Mouse (Mus musculus): ENCODE data around the gene Cxcl17.
A peak's percentile ranks its signal among the peaks of the same experiment; 100 is the strongest.

The Cxcl17 gene

DNA sequence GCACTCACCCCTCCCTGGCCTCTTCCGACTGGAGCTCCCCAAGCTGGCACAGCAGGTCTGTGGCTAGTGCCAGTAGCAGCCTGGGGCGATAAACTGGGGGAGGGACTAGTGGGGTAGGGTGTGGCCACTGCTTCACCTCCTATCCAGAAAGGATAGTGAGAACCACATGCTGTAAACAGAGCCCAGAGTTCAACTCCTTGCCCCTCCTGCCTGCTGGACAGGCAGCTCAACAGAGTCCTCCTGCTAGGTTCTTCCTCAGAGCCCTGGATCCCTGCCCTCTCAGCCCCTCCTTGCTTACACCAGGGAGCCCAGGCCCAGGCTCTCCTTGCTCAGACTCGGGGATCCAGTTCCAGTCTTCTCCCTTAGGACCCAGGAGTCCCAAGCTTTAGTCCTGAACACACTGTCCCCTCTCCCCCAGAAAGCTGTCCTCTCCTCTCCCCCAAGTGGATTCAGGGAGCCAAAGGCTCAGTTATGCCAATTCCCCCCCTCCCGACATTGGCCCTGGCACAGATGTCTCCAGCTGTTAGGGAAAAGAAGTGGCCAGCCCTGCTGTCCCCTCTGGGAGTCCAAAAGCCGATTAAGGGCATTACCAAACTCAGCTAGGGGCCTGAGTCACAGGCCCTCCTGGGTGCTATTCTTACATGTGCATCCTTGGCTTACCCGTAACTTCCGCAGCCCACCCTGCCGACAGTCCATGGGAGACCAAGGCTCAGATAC is 22.5 kb downstream of the Cxcl17 start:
- DNase-seq: peak; percentile 85

DNA sequence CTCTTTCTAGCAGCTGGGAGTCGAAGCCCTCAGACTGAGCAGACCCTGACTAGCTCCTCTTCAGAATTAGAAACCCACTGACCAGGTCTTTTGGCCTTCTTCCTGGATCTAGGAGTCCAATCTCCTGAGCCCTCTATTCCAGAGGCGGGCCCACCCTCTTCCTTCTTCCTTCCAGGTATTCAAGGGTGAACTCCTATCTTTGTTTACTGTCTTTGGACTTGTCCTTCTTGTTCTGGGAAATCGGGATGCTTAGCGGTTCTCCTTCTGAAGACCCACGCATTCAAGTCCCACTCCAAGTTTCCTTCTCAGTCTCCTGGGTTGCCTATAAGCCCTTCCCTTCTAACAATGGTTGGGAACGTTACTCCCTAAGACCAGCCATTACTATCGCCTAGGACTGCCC is 23.8 kb downstream of the Cxcl17 start:
- no peak for DNase-seq

- DNase-seq: no peak
Observed at GRCm38 (mm10) chr7:25387811-25388440, 24.8 kb downstream of the Cxcl17 start.

DNA sequence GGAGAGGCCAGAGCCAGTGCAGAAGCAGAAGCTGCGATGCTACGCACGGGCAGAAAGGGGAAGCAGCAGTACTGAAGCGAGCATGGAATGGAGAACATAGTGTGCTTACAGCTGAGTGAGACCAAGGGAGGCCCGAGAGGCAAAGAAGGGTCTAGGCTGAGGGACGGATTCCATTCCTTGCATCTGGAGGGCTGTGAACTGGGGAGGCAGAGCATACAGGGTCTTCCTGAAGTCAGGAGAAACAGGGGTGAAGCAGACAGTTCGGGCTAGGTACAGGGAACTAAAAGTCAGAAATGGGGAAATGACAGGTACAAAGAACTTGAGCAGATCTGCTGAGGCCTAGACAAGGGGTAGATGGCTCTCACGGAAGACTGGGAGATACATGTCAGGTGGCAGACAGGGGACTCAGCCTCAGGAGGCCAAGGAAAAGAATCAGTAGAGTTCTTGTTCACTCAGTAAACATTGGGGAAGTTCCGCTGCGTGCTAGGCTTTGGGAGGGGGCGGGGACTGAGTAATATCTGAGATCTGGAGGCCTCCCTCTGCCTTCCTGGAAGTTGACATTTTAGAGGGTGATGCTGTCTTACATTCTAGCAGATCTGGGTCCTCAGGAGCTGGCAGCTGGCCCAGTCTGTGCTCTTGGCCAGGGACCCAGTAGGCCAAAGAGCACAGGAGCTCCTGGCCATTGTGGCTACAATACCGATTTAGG is 26.7 kb downstream of the Cxcl17 start:
- peak; percentile 93 for DNase-seq

- no peak for DNase-seq
Observed at GRCm38 (mm10) chr7:25385259-25385658, 27.4 kb downstream of the Cxcl17 start.

DNA sequence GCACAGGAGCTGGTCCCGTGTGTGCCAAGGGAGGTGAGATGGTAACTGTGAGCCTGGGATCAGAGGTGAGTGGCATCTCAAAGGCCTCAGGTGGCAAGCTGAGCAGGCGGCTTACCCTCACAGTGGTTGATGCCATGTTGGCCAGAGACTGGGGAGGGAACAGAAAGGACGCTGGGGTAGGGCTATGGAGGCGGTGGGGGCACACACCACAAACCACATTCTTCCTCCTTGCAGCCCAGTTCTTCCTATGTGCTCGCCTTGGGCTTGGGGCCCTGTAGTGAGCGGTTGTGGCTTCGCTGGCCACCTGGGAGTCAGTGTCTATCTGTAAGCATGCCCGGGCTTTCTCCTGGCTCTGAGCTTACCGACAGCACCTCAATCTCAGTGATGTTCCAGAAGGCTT is 27.9 kb downstream of the Cxcl17 start:
- DNase-seq: no peak

DNA sequence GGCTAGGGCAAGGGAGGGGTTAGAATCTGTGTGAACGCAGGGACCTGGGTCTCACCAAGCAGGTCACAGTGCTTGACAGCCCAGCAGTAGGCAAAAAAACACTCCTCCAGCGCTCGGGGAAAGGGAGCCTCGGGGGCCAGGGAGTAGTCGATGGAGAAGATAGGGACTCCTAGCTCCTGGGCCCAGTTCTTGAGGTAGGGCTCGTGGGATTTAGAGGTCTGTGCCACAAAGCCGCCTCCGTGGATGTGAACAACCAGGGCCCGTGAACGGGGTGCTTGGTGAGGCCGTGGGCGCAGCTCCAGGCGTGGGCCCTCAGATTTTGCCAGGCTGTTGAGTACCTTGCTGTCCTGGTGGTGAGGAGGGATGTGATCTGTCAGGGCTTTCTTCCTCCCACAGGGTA is 28.4 kb downstream of the Cxcl17 start:
- DNase-seq: no peak

- DNase-seq: no peak
Observed at GRCm38 (mm10) chr7:25383891-25384290, 28.8 kb downstream of the Cxcl17 start.

DNA sequence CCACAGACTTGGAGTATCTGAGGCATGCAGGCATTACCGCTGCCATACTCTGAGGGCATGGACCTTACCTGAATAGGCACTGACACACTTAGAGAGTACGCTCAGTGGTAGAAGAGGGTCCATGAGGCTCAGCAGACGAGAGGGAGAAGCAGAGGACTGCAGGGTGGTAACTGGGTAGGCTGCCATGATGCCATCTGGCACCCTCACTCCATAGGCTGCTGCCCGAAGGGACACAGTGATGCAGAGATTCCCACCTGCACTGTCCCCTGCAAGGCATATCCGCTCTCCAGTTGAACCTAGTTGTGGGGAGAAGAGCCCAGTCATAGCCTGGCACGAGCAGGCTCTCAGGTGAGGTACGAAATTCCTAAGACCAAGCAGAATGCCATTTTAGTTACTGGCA is 29.3 kb downstream of the Cxcl17 start:
- DNase-seq: no peak

DNA sequence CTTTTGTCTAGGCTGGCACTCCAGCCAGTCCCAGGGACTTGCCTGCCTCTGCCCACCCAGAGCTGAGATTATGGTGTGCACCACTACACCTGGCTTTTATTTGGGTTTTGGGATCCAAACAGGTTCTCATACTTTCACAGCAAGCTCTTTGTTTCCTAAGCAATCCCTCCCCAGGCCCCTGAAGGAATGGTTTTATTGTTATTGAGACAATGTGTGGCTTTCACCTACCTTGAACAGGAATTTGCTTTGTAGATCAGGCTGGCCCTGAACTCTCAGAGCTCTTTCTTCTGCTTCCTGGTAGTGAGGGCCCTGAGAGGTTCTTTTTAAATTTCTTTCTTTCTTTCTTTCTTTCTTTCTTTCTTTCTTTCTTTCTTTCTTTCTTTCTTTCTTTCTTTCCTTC is 30.1 kb downstream of the Cxcl17 start:
- DNase-seq: no peak

GRCm38 (mm10) chr7:25381284-25381680 is 31.4 kb downstream of the Cxcl17 start:
- no peak for DNase-seq

DNA sequence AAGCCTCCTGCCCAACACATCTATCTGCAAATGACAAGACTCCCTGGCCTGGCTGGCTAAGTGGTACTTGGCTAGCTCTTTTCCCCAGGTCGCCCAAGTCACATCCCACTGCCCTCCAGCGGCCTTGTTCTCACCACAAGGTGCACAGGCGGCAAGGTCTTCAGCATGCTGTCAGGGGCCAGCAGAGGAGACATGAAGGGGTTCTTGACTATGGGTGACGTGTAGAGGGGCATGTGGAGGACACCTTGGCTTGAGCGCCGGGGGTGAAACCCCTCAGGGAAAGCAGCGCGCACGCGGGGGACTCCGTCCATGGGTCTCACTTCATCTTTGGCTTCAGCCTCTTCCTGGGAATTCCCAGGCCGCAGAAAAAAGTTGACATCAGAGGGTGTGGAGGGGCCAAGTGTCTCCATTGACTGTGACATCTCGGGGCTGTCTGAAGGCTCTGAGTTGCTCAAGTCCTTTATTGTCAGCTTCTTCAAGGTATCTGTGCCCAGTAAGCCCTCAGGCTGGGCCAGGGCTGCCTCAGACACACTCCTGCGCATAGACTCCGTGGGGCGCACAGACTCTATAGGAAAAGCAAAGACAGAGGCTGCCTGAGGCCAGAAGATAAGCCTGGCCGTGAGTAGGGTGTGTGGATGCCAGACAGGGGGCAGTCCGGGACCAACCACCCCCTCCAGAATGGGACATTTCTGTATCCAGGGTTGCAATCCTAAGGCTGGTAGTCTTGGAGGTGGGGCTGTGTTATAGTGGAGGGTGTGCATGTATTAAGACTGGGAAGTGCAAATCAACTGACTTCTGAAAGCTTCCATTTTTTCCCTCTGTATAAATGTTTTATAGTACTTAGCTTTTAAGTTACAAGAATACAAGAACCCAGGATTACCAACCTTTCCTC is 32.0 kb downstream of the Cxcl17 start:
- no peak for DNase-seq

DNA sequence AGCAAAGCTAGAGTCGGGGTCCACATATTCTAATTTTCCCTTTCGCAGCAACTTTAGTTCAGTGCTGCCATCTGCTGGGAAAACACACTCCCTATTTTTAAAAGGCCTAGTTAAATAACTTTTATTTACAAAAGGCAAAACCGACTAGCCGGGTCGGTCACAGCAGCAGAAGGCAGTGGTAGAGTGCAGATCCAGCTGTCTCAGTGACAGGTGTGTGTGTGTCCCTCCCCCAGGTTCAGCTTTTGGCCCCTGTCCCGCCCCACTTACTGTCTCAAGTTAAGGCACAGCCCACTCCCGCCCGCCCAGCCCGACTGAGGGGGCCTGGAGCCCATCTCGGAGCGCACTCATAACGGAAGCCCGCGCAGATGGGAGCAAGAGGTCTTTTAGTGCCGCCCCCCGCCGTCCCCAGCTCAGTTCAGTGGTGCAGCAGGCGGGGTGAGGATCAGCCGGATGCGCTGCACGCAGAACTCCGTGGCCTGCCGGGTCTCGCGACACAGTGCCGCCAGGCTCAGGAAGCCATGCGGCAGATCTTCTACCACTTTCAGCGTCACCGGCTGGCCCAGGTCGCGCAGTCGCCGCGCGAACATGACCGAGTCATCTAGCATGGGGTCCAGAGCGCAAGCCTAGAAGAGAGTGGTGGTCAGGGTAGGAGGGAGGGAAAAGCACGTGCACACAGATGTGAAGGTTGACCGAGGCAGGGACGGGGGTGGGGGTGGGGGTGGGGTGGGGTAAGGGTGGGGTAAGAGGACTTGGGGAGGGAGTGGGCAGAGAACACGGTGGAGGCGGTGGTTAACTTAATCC is 32.9 kb downstream of the Cxcl17 start:
- peak; percentile 39 for DNase-seq

- no peak for DNase-seq
Observed at GRCm38 (mm10) chr7:25378181-25379100, 34.2 kb downstream of the Cxcl17 start.

- no peak for DNase-seq
Observed at GRCm38 (mm10) chr7:25377100-25377700, 35.5 kb downstream of the Cxcl17 start.

DNA sequence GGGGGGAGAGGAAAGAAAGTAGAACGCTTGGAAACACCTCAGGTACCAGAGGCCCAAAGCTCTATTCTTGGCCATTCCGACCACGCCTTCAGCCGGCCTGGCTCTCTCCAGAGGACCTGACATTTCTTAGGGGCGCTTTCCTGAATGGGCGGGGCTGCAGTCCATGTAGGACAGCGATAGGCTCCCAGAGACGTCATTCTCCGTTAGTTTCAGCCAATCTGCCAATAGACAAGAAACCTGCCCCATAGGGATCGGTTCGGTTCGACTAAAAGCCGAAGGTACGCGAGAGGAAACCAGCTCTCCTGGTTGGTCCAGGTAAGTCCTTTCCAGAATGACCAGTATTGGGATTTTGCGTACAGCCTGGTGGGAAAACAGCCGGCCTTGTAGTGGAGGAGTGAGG is 36.1 kb downstream of the Cxcl17 start:
- peak; percentile 91 for DNase-seq

- DNase-seq: no peak
Observed at GRCm38 (mm10) chr7:25372441-25372840, 40.2 kb downstream of the Cxcl17 start.

GRCm38 (mm10) chr7:25369058-25369749 is 43.5 kb downstream of the Cxcl17 start, which contains the start of gene Cnfn:
Gene Cnfn, minus strand, starts transcription at chr7:25369724.
- no peak for DNase-seq

DNA sequence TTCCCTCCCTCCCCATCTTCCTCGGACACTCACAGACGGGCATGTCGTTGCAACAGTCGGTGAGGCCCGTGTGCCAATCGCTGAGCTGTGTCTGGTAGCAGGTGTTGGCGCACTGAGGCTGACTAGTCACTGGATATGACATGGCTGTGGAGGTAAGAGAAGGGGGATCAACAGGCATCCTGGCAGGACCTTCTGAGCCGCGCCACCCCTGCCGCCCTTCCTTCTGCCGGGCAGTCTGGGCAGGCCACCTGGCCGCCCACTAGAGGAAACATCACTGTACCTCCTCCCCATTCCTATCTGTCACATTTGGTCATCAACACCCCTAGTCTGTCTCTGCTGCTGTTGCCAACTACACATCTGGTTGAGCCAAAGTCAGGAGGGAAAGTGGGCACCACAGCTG is 44.4 kb downstream of the Cxcl17 start:
- no peak for DNase-seq

All from kidney, adult 18-20 months (tissue).